Mouse (Mus musculus) stomach, embryonic 14.5 days (tissue): ENCODE data around the gene Slc22a18. TPM values are rescaled to one million over a fixed set of nuclear protein-coding genes. Genes with fewer than 3 reads are reported as not detected.
"Not testable (repeated sequence)": the region's sequence is repeated elsewhere in the genome, so short reads cannot be mapped to it uniquely, and the experiment has no call there.

Experiments
- ATAC-seq: fragments of 200-750 bp; cut with Nextera tagmentation; 2 replicates; pipeline ENCODE4 v1.8.0; 2017; ENCODE audit warnings: low read depth, moderate TSS enrichment; ENCODE audit not compliant: insufficient number of reproducible peaks, insufficient read depth, low FRiP score
- H3K27ac ChIP-seq: fragments of 300-500 bp; sonication (generic); 2 replicates; pipeline ENCODE4 v1.5.1; 2014; ENCODE audit warnings: mild to moderate bottlenecking, low read length, moderate library complexity, mixed read lengths
- H3K27me3 ChIP-seq: fragments of 300-500 bp; sonication (generic); 2 replicates; pipeline ENCODE4 v1.6.1; 2014; ENCODE audit warnings: low read length, control low read depth, mixed read lengths; ENCODE audit not compliant: control insufficient read depth, insufficient read depth
- H3K36me3 ChIP-seq: fragments of 300-500 bp; sonication (generic); 2 replicates; pipeline ENCODE4 v1.6.1; 2014; ENCODE audit warnings: mild to moderate bottlenecking, control low read depth, low read length, moderate library complexity, mixed read lengths; ENCODE audit not compliant: control insufficient read depth, insufficient read depth
- H3K4me1 ChIP-seq: fragments of 300-500 bp; sonication (generic); 2 replicates; pipeline ENCODE4 v1.6.1; 2014; ENCODE audit warnings: low read length, control low read depth, mixed read lengths; ENCODE audit not compliant: control insufficient read depth, insufficient read depth
- H3K4me2 ChIP-seq: fragments of 300-500 bp; sonication (generic); replicated peaks from 2 replicates; pipeline ENCODE4 v1.6.1; 2014; ENCODE audit warnings: low read depth, low read length, control low read depth
- H3K4me3 ChIP-seq: fragments of 300-500 bp; sonication (generic); 2 replicates; pipeline ENCODE4 v1.5.1; 2014; ENCODE audit warnings: low read depth, low read length, control low read depth
- H3K9ac ChIP-seq: fragments of 300-500 bp; sonication (generic); replicated peaks from 2 replicates; pipeline ENCODE4 v1.6.1; 2014; ENCODE audit warnings: low read depth, mild to moderate bottlenecking, control low read depth, low read length, moderate library complexity, mixed read lengths
- H3K9me3 ChIP-seq: fragments of 300-500 bp; sonication (generic); 2 replicates; pipeline ENCODE4 v1.6.1; 2016; ENCODE audit warnings: low read depth, low read length, control low read depth; ENCODE audit not compliant: control insufficient read depth
- WGBS: fragments of 180-500 bp; shearing (Covaris S2); extraction: QIAGEN DNeasy Blood & Tissue Kit; methylation state at CpG from one replicate; pipeline ENCODE4 v1.1.7; 2014; 5-methylcytosine and 5-hydroxymethylcytosine counted together
- polyA plus RNA-seq: library from polyadenylated mRNA; unstranded; fragments of >200 nt; fragmentation: Nextera tagmentation; extraction: Ambion mirVana; gene quantifications from 2 replicates; pipeline ENCODE4 v1.2.1, GENCODE M21; 2014

Slc22a18 gene
- polyA plus RNA-seq, 1 experiment from 2014 or later = 9.8 TPM

DNA sequence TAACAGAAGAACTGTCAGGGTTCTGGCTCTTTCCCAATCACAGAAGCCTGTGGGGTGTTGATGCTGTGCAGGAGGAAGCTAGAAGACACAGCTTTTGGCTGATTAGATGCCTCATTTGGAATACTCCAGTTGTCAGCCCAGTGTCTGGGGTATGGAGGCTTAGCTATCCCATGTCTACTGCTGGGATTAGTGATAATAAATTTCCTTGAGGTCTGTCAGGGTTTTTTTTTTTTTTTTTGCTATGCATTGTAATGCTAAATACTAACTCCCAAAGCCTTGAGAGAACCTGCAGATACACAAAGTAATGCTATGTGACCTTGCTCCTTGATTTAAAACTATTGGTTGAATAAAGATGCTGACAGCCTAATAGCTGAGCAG, 37.8 kb downstream of the Slc22a18 start:
- H3K4me2 ChIP-seq = no peak overlapping the region
- no peaks in the 10 kb centered on the region for H3K9me3 ChIP-seq
- no peak overlapping the region for H3K27ac ChIP-seq
- H3K4me3 ChIP-seq = no peak overlapping the region
- peaks cover 38% of the 10 kb centered on the region for H3K36me3 ChIP-seq
- H3K4me1 ChIP-seq = no peaks in the 10 kb centered on the region
- no peak overlapping the region for H3K9ac ChIP-seq
- H3K27me3 ChIP-seq = no peaks in the 10 kb centered on the region
- ATAC-seq = no peak

DNA sequence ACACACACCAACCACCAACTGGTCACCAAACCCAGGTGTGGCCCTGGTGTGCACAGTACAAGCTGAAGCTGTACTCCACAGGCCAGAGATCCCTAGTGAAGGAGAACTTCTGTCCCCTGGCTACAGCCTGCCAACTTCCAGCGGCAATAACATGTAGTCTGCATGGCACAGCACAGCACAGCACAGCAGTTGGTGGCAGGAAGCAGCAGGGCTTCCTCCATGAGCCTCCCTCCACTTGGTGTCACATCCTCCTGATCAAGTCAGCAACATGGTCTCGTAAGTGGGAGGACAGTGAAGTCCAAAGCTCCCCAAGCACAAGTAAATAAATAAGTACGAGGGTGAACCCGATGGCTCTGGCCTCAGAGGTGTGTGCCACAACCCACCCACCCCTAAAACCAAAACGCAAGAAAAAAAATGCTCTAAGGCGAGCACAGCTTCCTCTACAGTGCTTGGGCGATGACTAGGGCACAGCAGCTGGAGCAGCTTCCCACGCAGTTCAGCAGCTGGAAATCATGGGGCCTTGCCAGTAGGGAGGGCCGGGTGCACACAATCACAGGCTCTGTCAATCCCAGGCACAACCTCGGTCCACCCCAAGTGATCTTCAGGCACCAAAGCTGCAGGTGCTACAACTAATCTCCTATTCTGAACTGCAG, 40.4 kb downstream of the Slc22a18 start:
- H3K27me3 ChIP-seq = no peaks in the 10 kb centered on the region
- H3K4me3 ChIP-seq = no peak overlapping the region
- no peaks in the 10 kb centered on the region for H3K9me3 ChIP-seq
- ATAC-seq = no peak
- H3K9ac ChIP-seq = no peak overlapping the region
- no peak overlapping the region for H3K4me2 ChIP-seq
- H3K27ac ChIP-seq = no peak overlapping the region
- 88% methylated on average over 10 of the region's 10 CpGs for WGBS
- H3K36me3 ChIP-seq = peaks cover 60% of the 10 kb centered on the region
- H3K4me1 ChIP-seq = no peaks in the 10 kb centered on the region

DNA sequence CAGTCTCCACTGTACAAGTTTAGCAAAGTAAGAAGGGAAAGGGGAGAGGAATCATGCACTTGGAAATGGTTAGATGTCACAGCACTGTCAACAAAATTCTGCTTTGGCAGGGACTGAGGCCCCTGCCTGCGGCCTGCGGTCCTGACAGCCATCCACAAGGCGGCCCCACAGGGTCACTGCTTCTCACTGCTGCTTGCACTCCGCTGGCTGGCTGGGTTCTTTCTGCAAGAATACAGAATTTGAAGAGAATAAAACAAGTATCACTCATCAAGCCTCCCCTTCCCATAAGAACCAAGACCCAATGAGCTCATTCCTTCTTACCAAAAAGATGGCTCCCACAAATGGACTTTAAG, 40.9 kb downstream of the Slc22a18 start:
- no peaks in the 10 kb centered on the region for H3K9me3 ChIP-seq
- H3K9ac ChIP-seq = no peak overlapping the region
- H3K27ac ChIP-seq = no peak overlapping the region
- H3K27me3 ChIP-seq = no peaks in the 10 kb centered on the region
- H3K36me3 ChIP-seq = peaks cover 65% of the 10 kb centered on the region
- no peaks in the 10 kb centered on the region for H3K4me1 ChIP-seq
- no peak overlapping the region for H3K4me2 ChIP-seq
- 93% methylated on average over 4 of the region's 4 CpGs for WGBS
- H3K4me3 ChIP-seq = no peak overlapping the region
- no peak for ATAC-seq

DNA sequence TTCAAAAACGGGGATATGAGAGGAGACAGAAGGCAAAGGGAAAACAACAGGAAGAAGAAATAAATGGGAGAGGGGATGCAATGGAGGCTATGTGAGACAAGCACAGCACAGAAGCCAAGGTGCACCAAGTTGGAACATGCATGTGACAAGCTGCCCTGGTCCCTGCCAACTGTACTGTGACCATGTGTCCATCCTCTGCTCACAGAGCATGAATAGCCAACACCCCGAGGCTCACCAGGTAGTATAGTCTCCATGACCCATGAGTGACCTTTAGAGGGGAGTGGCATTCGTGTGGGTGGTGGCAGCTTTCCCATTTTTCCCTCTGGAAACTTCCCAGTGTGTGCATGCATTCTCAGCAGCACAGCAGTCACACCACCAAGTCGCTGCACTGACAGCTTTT, 45.8 kb downstream of the Slc22a18 start:
- Histone ChIP-seq H3K4me2 (no peak overlapping the region), H3K9me3 (no peaks in the 10 kb centered on the region), H3K36me3 (peaks cover 91% of the 10 kb centered on the region), H3K9ac (no peak overlapping the region), H3K4me1 (no peaks in the 10 kb centered on the region), H3K27me3 (no peaks in the 10 kb centered on the region), H3K4me3 (no peak overlapping the region), H3K27ac (no peak overlapping the region)
- no peak for ATAC-seq
- 82% methylated on average over 4 of the region's 4 CpGs for WGBS

DNA sequence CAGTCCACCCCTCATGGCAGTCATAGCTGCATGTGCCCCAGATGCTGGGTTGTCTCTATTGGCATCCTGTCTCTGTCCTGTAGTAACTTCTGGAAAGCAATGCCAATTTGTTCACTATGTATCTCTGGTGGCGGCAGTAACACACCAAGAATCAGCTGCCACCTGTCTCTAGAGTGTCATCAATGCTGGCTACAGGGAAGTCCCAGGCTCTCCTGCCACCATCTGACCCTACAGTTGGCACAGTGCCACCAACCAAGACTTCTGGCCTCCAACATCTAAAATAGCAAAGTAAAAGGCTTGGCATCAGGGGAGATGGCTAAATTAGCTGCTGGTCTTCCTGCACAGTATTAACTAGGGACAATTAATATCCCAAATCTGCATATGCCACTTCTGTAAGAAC, 58.9 kb downstream of the Slc22a18 start:
- H3K9ac ChIP-seq = no peak overlapping the region
- no peaks in the 10 kb centered on the region for H3K9me3 ChIP-seq
- H3K4me3 ChIP-seq = no peak overlapping the region
- H3K27ac ChIP-seq = no peak overlapping the region
- H3K36me3 ChIP-seq = peaks cover 89% of the 10 kb centered on the region
- no peaks in the 10 kb centered on the region for H3K4me1 ChIP-seq
- H3K4me2 ChIP-seq = no peak overlapping the region
- no peaks in the 10 kb centered on the region for H3K27me3 ChIP-seq
- no peak for ATAC-seq
- WGBS = 94% methylated on average over 1 of the region's 1 CpGs

DNA sequence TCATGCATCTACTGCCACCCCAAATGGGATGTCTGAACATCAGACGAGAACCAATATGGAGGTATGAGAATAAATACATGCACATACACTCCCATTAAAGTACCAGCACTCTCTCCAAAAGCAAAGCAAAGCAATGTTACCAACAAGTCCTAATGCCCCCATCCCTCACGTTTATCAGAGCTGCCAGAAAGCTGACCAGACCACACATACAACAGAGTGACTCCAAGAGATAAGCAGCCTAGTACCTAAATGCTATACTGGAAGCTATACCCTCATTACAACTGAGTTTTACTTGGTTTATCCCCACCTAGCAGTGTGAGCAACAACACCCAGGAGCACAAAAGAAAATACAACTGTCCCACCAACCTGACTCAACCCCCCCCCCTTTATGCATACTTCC, 59.7 kb downstream of the Slc22a18 start:
- no peak for ATAC-seq
- Histone ChIP-seq H3K4me3 (no peak overlapping the region), H3K27ac (no peak overlapping the region), H3K4me1 (no peaks in the 10 kb centered on the region), H3K4me2 (no peak overlapping the region), H3K9me3 (no peaks in the 10 kb centered on the region), H3K36me3 (peaks cover 88% of the 10 kb centered on the region), H3K27me3 (no peaks in the 10 kb centered on the region), H3K9ac (no peak overlapping the region)
- WGBS = 77% methylated on average over 2 of the region's 2 CpGs

DNA sequence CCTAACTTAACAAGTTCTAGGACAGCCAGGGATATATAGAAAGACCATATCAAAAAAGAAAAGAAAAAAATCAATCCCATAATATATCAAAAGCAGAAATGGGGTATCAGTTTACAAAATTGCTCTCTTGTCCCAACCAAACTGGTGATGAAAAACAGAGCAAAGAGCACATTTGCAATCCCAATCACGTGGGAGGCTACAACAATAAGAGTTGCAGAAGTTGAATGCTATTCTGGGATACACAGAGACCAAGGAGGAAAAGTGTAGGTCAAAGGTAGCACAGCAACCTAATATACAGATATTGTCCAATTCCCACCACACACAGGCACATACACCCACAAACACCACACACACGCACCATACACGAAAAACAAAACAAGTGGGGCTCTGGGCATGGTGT, 62.7 kb downstream of the Slc22a18 start:
- no peak overlapping the region for H3K4me3 ChIP-seq
- no peaks in the 10 kb centered on the region for H3K4me1 ChIP-seq
- H3K9me3 ChIP-seq = no peaks in the 10 kb centered on the region
- no peak overlapping the region for H3K4me2 ChIP-seq
- no peak for ATAC-seq
- no peak overlapping the region for H3K9ac ChIP-seq
- no peaks in the 10 kb centered on the region for H3K27me3 ChIP-seq
- no peak overlapping the region for H3K27ac ChIP-seq
- peaks cover 69% of the 10 kb centered on the region for H3K36me3 ChIP-seq
- 97% methylated on average over 3 of the region's 3 CpGs for WGBS

DNA sequence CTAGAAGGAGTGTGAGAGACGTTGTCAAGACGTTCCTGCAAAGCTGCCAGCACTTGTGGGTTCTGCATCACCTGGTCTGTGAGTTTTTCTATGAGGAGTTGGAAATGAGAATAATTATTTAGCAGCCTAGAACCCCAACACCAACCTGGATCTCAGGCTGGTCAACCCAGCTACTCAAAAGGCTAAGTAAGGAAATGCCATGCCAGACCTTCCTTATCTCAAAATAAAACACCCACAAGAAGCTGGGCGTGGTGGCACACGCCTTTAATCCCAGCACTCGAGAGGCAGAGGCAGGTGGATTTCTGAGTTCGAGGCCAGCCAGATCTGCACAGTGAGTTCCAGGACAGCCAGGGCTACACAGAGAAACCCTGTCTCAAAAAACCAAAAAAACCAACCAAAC, 64.7 kb downstream of the Slc22a18 start:
- H3K27ac ChIP-seq, H3K9ac ChIP-seq, ATAC-seq, H3K4me1 ChIP-seq, H3K4me2 ChIP-seq, H3K9me3 ChIP-seq, H3K27me3 ChIP-seq, H3K4me3 ChIP-seq: not testable (repeated sequence)
- H3K36me3 ChIP-seq = peaks cover 53% of the 10 kb centered on the region
- WGBS = 86% methylated on average over 6 of the region's 6 CpGs

DNA sequence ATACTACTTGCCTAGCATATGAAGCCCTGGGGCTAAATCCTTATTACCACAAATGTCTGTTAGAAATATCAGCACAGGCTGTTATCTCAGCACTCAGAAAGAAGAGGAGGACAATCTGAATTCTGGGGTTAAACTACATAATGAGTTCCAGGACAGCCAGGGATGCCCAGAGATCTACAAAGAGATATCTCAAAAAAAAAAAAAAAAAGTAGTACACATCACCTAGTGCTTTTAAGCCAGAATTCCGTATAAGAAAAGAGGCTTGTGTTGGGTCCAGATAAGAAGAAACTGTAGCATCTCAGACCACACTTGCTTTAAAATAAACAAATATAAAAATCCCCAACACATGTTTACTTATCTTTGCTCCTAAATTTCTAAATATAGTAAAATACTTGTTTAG, 65.1 kb downstream of the Slc22a18 start:
- peaks cover 49% of the 10 kb centered on the region for H3K36me3 ChIP-seq
- H3K27me3 ChIP-seq = no peaks in the 10 kb centered on the region
- peaks cover 8% of the 10 kb centered on the region; the same call in 1 of the 2 replicates for H3K4me1 ChIP-seq
- no peak overlapping the region for H3K4me2 ChIP-seq
- no peak overlapping the region for H3K4me3 ChIP-seq
- WGBS = 57% methylated on average over 1 of the region's 1 CpGs
- no peak overlapping the region for H3K9ac ChIP-seq
- ATAC-seq = no peak
- H3K9me3 ChIP-seq = no peaks in the 10 kb centered on the region
- no peak overlapping the region for H3K27ac ChIP-seq
